Mouse (Mus musculus) stomach, embryonic 14.5 days (tissue): ENCODE measurements at regions not wholly inside any gene's neighbourhood (a gene's known extent, or its start where the extent isn't known, plus 50 kb on each side); places are given as distances from the start of the nearest gene placed in this dataset.

ENCODE experiments used
- ATAC-seq: fragments of 200-750 bp; cut with Nextera tagmentation; 2 replicates; pipeline ENCODE4 v1.8.0; 2017; ENCODE audit warnings: low read depth, moderate TSS enrichment; ENCODE audit not compliant: insufficient number of reproducible peaks, insufficient read depth, low FRiP score
- H3K27ac ChIP-seq: fragments of 300-500 bp; sonication (generic); 2 replicates; pipeline ENCODE4 v1.5.1; 2014; ENCODE audit warnings: mild to moderate bottlenecking, low read length, moderate library complexity, mixed read lengths
- H3K27me3 ChIP-seq: fragments of 300-500 bp; sonication (generic); 2 replicates; pipeline ENCODE4 v1.6.1; 2014; ENCODE audit warnings: low read length, control low read depth, mixed read lengths; ENCODE audit not compliant: control insufficient read depth, insufficient read depth
- H3K36me3 ChIP-seq: fragments of 300-500 bp; sonication (generic); 2 replicates; pipeline ENCODE4 v1.6.1; 2014; ENCODE audit warnings: mild to moderate bottlenecking, control low read depth, low read length, moderate library complexity, mixed read lengths; ENCODE audit not compliant: control insufficient read depth, insufficient read depth
- H3K4me1 ChIP-seq: fragments of 300-500 bp; sonication (generic); 2 replicates; pipeline ENCODE4 v1.6.1; 2014; ENCODE audit warnings: low read length, control low read depth, mixed read lengths; ENCODE audit not compliant: control insufficient read depth, insufficient read depth
- H3K4me2 ChIP-seq: fragments of 300-500 bp; sonication (generic); replicated peaks from 2 replicates; pipeline ENCODE4 v1.6.1; 2014; ENCODE audit warnings: low read depth, low read length, control low read depth
- H3K4me3 ChIP-seq: fragments of 300-500 bp; sonication (generic); 2 replicates; pipeline ENCODE4 v1.5.1; 2014; ENCODE audit warnings: low read depth, low read length, control low read depth
- H3K9ac ChIP-seq: fragments of 300-500 bp; sonication (generic); replicated peaks from 2 replicates; pipeline ENCODE4 v1.6.1; 2014; ENCODE audit warnings: low read depth, mild to moderate bottlenecking, control low read depth, low read length, moderate library complexity, mixed read lengths
- H3K9me3 ChIP-seq: fragments of 300-500 bp; sonication (generic); 2 replicates; pipeline ENCODE4 v1.6.1; 2016; ENCODE audit warnings: low read depth, low read length, control low read depth; ENCODE audit not compliant: control insufficient read depth
- WGBS: fragments of 180-500 bp; shearing (Covaris S2); extraction: QIAGEN DNeasy Blood & Tissue Kit; methylation state at CpG from one replicate; pipeline ENCODE4 v1.1.7; 2014; 5-methylcytosine and 5-hydroxymethylcytosine counted together

DNA sequence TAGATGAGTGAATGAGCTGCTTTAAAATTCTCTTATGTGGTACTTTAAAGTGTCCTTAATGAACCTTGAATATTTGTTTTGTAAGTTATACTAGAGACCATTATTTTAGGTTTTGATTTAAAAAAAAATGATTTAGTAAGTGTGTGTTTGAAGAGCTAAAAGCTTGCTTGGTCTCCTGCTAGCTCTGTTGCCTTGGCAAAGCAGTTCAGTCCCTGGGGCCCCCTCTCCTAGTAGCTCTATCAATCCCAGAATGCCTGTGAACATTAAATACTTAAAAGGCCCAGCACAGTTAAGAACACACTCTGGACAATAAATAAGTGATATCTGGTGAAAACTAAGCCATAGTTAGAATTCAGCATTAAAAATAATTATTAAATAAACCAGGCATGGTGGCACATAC, 138.3 kb upstream of the Abca1 start:
- Histone ChIP-seq H3K4me2 (no peak overlapping the region), H3K4me3 (no peak overlapping the region), H3K27ac (no peak overlapping the region), H3K4me1 (no peaks in the 10 kb centered on the region), H3K36me3 (no peaks in the 10 kb centered on the region), H3K9me3 (peaks cover 5% of the 10 kb centered on the region; the same call in 1 of the 2 replicates), H3K9ac (no peak overlapping the region), H3K27me3 (no peaks in the 10 kb centered on the region)
- no peak for ATAC-seq

DNA sequence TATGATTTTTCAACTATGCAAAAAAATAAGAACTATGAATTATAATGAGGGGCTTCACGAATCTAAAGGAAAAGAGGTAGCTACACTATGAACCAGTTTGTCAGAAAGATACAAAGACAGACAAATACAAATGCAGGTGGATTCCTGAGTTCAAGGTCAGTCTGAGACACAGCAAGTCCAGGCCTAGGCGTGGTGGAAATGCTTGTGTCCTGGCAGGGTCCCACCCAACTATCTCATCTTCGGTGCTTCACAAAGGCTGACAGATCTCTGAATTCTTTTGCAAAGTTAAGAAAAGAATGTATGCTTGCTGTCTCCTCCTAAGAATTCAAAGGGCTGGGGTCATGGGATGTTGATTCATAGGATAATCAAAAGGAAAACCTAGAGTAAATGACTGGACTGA, 132.9 kb upstream of the Abca1 start:
- no peaks in the 10 kb centered on the region for H3K4me1 ChIP-seq
- H3K9me3 ChIP-seq: peaks cover 7% of the 10 kb centered on the region; the same call in 1 of the 2 replicates
- H3K27me3 ChIP-seq: no peaks in the 10 kb centered on the region
- ATAC-seq: no peak
- H3K27ac ChIP-seq: no peak overlapping the region
- no peak overlapping the region for H3K9ac ChIP-seq
- WGBS: 90% methylated on average over 3 of the region's 3 CpGs
- no peaks in the 10 kb centered on the region for H3K36me3 ChIP-seq
- no peak overlapping the region for H3K4me2 ChIP-seq
- no peak overlapping the region for H3K4me3 ChIP-seq

DNA sequence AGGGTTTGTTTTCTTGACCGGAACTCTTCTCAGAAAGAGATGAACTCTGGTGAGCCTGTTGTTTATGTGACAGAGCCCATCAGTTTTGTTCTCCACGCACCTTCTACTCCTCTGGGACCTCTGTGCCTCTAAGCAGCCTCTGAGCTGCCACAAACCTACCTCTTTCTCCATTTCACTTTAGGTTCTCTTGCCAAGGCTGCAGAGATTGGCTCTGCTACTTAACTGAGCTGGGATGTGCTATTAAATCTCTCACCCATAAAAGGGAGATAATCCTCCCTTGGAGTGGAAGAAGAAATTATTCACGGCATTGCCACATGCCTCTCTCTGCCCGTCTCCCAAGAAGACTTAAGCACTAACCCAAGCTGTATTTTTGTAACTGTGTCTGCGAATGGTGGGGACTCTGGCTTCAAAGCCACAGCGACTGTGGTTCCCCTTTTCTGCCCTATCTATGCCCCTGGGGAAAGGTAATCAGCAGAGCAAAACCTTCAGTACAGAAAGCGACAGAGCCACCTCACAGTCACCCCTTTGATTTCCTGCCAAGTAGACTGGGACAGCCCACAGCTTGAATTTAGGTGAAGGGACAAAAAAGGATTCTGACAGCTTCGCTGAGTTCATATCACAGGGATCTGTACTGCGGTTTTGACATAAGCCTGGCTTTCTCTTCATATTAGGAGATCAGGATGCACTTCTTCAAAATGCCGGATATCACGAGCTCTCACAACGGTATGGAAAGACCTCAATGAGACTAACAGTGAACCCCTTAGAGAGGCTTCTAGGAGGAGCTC, 118.2 kb upstream of the Abca1 start:
- no peaks in the 10 kb centered on the region for H3K4me1 ChIP-seq
- H3K9ac ChIP-seq: no peak overlapping the region
- no peak for ATAC-seq
- H3K27me3 ChIP-seq: no peaks in the 10 kb centered on the region
- no peak overlapping the region for H3K4me2 ChIP-seq
- 55% methylated on average over 12 of the region's 12 CpGs for WGBS
- no peak overlapping the region for H3K27ac ChIP-seq
- H3K4me3 ChIP-seq: no peak overlapping the region
- H3K36me3 ChIP-seq: no peaks in the 10 kb centered on the region
- no peaks in the 10 kb centered on the region for H3K9me3 ChIP-seq

- Histone ChIP-seq H3K9ac (no peak overlapping the region), H3K4me1 (no peaks in the 10 kb centered on the region), H3K36me3 (no peaks in the 10 kb centered on the region), H3K27me3 (no peaks in the 10 kb centered on the region), H3K4me3 (no peak overlapping the region), H3K27ac (no peak overlapping the region), H3K9me3 (no peaks in the 10 kb centered on the region), H3K4me2 (no peak overlapping the region)
- no peak for ATAC-seq
- 79% methylated on average over 10 of the region's 10 CpGs for WGBS
Observed at GRCm38 (mm10) chr4:53270433-53270832, 110.7 kb upstream of the Abca1 start.

DNA sequence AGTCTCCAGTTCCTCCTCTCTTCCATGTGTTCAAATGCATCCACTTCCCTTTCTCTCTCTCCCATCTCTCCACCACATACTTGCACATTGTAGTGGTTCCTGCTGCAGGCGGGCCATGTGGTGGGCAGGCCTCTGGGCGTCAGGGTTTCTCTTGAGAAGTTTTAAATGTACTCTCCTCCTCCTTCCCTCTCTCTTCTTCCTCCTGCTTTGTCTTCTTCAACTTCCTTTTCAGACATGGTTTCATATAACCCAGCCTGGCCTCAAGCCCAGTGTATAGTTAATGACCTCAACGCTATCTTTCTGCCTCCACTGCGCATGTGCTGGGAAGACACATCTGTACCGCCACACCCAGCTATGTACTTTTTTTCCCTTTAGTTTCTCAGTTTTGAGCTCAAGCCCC, 110.3 kb upstream of the Abca1 start:
- H3K9me3 ChIP-seq: no peaks in the 10 kb centered on the region
- H3K9ac ChIP-seq: no peak overlapping the region
- no peak overlapping the region for H3K27ac ChIP-seq
- H3K4me1 ChIP-seq: no peaks in the 10 kb centered on the region
- 68% methylated on average over 5 of the region's 5 CpGs for WGBS
- H3K27me3 ChIP-seq: no peaks in the 10 kb centered on the region
- ATAC-seq: peak; percentile 39; the same call in 1 of the 2 replicates
- no peak overlapping the region for H3K4me3 ChIP-seq
- no peaks in the 10 kb centered on the region for H3K36me3 ChIP-seq
- no peak overlapping the region for H3K4me2 ChIP-seq

- Histone ChIP-seq H3K27ac (no peak overlapping the region), H3K4me2 (no peak overlapping the region), H3K4me3 (no peak overlapping the region), H3K9ac (no peak overlapping the region), H3K9me3 (no peaks in the 10 kb centered on the region), H3K4me1 (no peaks in the 10 kb centered on the region), H3K36me3 (no peaks in the 10 kb centered on the region), H3K27me3 (no peaks in the 10 kb centered on the region)
- WGBS: 92% methylated on average over 5 of the region's 5 CpGs
- ATAC-seq: 0 out of 2 replicates have a peak, but pooled peaks have one; percentile 26
Observed at GRCm38 (mm10) chr4:53269251-53269842, 109.7 kb upstream of the Abca1 start.

GRCm38 (mm10) chr4:53264901-53265300, 105.2 kb upstream of the Abca1 start:
- Histone ChIP-seq H3K27ac (no peak overlapping the region), H3K9me3 (no peaks in the 10 kb centered on the region), H3K36me3 (no peaks in the 10 kb centered on the region), H3K4me1 (peaks cover 4% of the 10 kb centered on the region), H3K9ac (no peak overlapping the region), H3K4me3 (no peak overlapping the region), H3K27me3 (no peaks in the 10 kb centered on the region), H3K4me2 (no peak overlapping the region)
- 77% methylated on average over 5 of the region's 5 CpGs for WGBS
- ATAC-seq: no peak

GRCm38 (mm10) chr4:53264501-53264900, 104.8 kb upstream of the Abca1 start:
- ATAC-seq: no peak
- Histone ChIP-seq H3K4me3 (no peak overlapping the region), H3K4me1 (peaks cover 4% of the 10 kb centered on the region), H3K36me3 (no peaks in the 10 kb centered on the region), H3K9ac (no peak overlapping the region), H3K4me2 (no peak overlapping the region), H3K27ac (no peak overlapping the region), H3K27me3 (no peaks in the 10 kb centered on the region), H3K9me3 (no peaks in the 10 kb centered on the region)
- WGBS: 51% methylated on average over 2 of the region's 2 CpGs
